Mouse (Mus musculus) inflammation-experienced regulatory T-cells (primary cell): ENCODE results near the gene Gm20518. TPM values are rescaled to one million over a fixed set of nuclear protein-coding genes. Genes with fewer than 3 reads are reported as not detected.

Source experiments
- polyA plus RNA-seq, 2 experiments: library from polyadenylated mRNA; unstranded; fragments of 100-300 nt; shearing (Covaris generic); gene quantifications; one replicate each; pipeline ENCODE4 v1.2.1; 2017

Gm20518 gene
- under 1 TPM; 0.14 to 0.22 TPM for polyA plus RNA-seq

GRCm38 (mm10) chr16:17891567-17891959 is at the start of gene Gm20518:
Gene Gm20518 (minus strand): TSS chr16:17891671.

DNA sequence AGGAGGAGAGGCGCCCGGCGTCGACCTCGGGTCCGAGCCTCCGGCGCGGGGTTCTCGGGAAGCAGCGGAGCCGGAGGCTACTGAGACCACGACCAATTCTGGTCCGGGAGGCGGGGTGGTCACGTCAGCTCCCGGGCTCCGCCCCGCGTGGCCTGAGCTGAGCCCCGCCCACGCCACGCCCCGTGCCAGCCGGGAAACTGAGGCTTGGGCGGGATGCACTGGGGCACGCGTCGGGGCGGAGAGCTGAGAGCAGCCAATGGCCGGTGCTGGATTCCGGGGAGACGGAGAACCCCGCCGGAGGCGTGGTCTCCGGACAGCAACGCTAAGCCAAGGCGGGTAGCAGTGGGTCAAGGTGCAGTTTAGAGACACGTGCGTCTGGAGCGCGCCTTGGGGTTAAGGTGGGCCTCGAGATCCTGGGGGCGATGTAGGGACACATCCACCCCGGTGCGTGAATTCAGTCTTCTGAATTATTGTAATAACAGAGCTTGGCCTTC is 36.7 kb upstream of the Gm20518 start, which contains the start of gene Slc25a1:
Gene Slc25a1 (minus strand): TSS at position 133 of the 494 bp plus-strand sequence.

GRCm38 (mm10) chr16:17914307-17915249 is 23.1 kb upstream of the Gm20518 start, which contains the start of gene Gsc2:
Gene Gsc2 (minus strand): TSS chr16:17915059.

GRCm38 (mm10) chr16:17911052-17911595 is 19.7 kb upstream of the Gm20518 start, which contains the start of gene Ess2:
Gene Ess2 (minus strand): TSS chr16:17911348.

DNA sequence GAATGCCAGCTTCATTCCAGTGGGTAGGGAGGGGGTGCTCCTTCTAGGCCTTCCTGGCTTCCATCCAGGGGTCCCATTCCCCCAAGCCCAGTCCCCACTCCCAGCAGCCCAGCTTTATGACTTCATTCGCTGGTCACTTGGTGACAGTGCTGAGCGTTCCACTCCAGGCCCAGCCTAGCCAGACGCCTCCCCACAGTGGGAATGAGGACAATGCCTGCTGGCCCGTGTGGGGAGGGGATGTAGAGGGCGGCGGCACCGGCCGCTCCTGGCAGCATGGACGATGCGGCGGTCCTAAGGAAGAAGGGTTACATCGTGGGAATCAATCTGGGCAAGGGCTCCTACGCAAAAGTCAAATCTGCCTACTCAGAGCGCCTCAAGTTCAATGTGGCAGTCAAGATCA is 7.0 kb upstream of the Gm20518 start, which contains the start of the genes Dgcr2 and Tssk2:
Gene Dgcr2 (minus strand): TSS at position 101 of the 400 bp plus-strand sequence.
Gene Tssk2 (plus strand): TSS at position 176 of the 400 bp plus-strand sequence.

DNA sequence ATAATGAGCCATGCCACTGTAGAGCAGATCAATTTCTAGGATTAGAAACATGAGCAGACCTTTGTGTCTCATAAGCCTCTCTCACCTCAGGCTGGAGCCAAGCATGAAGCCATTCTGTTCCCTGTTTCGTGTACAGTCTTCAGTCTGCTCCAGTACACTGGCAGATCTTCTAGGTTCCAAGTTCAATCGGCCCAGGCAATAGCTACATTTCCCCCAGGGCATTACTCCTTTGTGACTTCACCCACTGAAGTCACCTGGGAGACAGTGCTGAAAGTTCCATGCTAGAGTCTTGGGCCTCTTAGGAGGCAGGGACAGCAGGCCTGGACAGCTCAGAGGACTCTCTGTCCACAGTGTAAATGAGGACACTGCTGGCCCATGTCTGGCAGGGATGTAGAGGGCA is 2.5 kb upstream of the Gm20518 start, which contains the start of gene Tssk1:
Gene Tssk1 (plus strand): TSS at position 301 of the 400 bp plus-strand sequence.

DNA sequence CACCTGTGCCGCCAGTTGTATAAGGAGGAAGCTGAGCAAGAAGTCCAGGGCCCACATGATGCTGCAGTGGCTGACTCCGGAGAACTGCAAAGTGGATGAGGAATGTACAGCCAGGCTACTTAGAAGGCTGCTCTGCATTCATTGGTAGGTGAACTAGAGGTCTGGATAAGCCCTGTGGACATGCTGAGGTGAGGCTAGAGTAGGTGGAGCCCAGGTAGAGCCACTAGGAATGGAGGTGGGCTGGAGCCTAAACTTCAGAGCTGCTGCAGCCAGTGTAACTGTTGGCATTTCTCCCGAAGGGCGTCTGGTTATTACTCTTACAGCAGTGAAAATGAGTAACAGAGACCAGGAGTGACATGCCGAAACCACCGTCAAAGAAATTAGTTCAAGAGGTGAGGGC is 53.4 kb downstream of the Gm20518 start, which contains the start of gene Car15:
Gene Car15 (minus strand): TSS at position 314 of the 400 bp plus-strand sequence.

DNA sequence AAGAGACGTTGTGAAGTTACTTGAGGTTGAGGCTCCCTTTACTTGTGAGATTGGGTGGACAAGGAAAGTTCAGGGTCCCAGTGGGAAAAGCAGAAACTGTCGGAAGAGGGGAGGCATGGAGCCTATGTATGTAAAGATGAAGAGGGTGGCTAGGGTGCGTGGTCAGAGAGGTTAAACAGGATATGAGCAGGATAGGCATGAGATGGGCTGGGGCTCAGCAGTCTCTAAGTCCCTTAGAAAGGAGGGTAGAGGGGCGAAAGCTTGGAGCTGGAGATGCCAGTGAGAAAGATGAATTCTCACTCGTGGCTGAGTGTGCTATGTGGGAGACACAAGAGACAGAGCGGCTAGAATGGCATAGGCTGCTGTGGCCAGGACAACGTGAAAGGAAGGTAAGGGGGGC is 58.6 kb downstream of the Gm20518 start, which contains the start of gene B830017H08Rik:
Gene B830017H08Rik (plus strand): TSS at position 301 of the 400 bp plus-strand sequence.

DNA sequence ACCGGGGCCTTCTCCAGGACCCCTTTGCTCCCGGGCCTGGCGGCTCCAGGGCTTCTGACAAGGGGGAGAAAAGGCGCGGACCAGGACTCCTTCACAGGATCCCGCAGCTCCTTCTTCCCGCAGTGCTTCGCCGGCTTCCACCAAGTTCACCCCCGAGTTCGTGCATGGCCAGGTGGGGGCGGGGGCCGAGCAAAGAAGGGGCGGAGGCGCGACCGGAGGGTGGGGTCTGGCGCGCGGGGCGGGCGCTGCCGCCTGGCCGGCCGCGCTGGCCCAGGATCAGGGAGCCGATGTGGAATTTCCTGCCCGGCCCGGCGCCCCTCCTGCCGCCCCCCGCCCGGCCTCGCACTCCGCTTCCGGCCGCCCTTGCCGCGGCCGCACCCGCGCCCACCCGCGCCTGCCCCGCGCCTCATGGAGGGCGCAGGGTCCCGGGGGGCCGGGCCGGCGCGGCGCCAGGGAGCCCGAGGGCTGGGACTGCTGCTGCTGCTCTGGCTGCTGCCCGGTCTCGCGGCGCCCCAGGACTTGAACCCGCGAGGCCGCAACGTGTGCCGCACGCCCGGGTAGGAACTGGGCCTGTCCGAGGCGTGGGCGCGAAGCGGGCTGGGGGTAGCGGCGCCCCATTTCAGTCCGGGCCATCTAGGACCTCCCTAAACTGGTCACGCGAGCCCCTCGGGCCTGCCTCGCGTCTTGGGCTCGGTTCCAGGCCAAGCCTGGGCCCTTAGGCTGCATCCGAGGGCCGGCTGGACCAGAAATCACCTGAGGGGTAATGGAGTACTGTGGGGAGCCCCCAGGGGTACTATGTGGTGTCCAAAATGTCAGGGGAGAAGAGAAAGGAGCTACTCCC is 94.3 kb downstream of the Gm20518 start, which contains the start of gene Scarf2:
Gene Scarf2 (plus strand): TSS at position 312 of the 841 bp plus-strand sequence.

Other genes starting within 250 kb of the Gm20518 start
- gene Ccdc74a, start 245.2 kb downstream of the Gm20518 start, polyA plus RNA-seq, result 1 to 10 TPM in 1 of 2 experiments, not detected in 1; 2.1 TPM
- 100 to 1,000 TPM; 113 to 152 TPM for gene Med15, start 158.8 kb downstream of the Gm20518 start, polyA plus RNA-seq
- gene Klhl22, start 132.1 kb downstream of the Gm20518 start, polyA plus RNA-seq, result 10 to 100 TPM; 17.2 to 17.9 TPM
- gene Scarf2, start 94.4 kb downstream of the Gm20518 start, polyA plus RNA-seq, result not detected
- under 1 TPM; 0.25 to 0.83 TPM for gene B830017H08Rik, start 58.5 kb downstream of the Gm20518 start, polyA plus RNA-seq
- gene Car15, start 53.3 kb downstream of the Gm20518 start, polyA plus RNA-seq, result 1 to 10 TPM in 1 of 2 experiments, under 1 TPM in 1; 0.99 to 2.4 TPM
- under 1 TPM; 0.11 to 0.43 TPM for gene Tssk1, start 2.6 kb upstream of the Gm20518 start, polyA plus RNA-seq
- gene Dgcr2, start 6.9 kb upstream of the Gm20518 start, polyA plus RNA-seq, result 10 to 100 TPM; 58.5 to 75.6 TPM
- gene Tssk2, start 7.0 kb upstream of the Gm20518 start, polyA plus RNA-seq, result 1 to 10 TPM in 1 of 2 experiments, not detected in 1; 2.0 TPM
- 10 to 100 TPM; 65.5 TPM for gene Ess2, start 19.7 kb upstream of the Gm20518 start, polyA plus RNA-seq
- not detected for gene Gsc2, start 23.4 kb upstream of the Gm20518 start, polyA plus RNA-seq
- gene Slc25a1, start 36.5 kb upstream of the Gm20518 start, polyA plus RNA-seq, result 10 to 100 TPM; 49.8 to 51.9 TPM
- gene Vpreb2, start 88.8 kb upstream of the Gm20518 start, polyA plus RNA-seq, result not detected
- 10 to 100 TPM; 30.2 to 32.6 TPM for gene Dgcr6, start 161.2 kb upstream of the Gm20518 start, polyA plus RNA-seq
- gene Prodh, start 198.5 kb upstream of the Gm20518 start, polyA plus RNA-seq, result 1 to 10 TPM; 3.7 to 5.0 TPM
- not detected for gene Rtn4r, start 236.0 kb upstream of the Gm20518 start, polyA plus RNA-seq